Mouse (Mus musculus) midbrain, embryonic 12.5 days (tissue): ENCODE data around the gene Zfand3. TPM values are rescaled to one million over a fixed set of nuclear protein-coding genes. Genes with fewer than 3 reads are reported as not detected.

Experiments used
- ATAC-seq: fragments of 200-750 bp; cut with Nextera tagmentation; 2 replicates; pipeline ENCODE4 v1.8.0; 2017; ENCODE audit warnings: low read depth, moderate TSS enrichment, moderate library complexity; ENCODE audit not compliant: low FRiP score
- H3K27ac ChIP-seq: fragments of 300-500 bp; sonication (generic); replicated peaks from 2 replicates; pipeline ENCODE4 v1.5.1; 2016; ENCODE audit warnings: mild to moderate bottlenecking
- H3K27me3 ChIP-seq: fragments of 300-500 bp; sonication (generic); 2 replicates; pipeline ENCODE4 v1.6.1; 2016; ENCODE audit warnings: mild to moderate bottlenecking
- H3K36me3 ChIP-seq: fragments of 300-500 bp; sonication (generic); 2 replicates; pipeline ENCODE4 v1.6.1; 2016
- H3K4me1 ChIP-seq: fragments of 300-500 bp; sonication (generic); 2 replicates; pipeline ENCODE4 v1.6.1; 2016
- H3K4me2 ChIP-seq: fragments of 300-500 bp; sonication (generic); replicated peaks from 2 replicates; pipeline ENCODE4 v1.6.1; 2016; ENCODE audit warnings: mild to moderate bottlenecking, moderate library complexity
- H3K4me3 ChIP-seq: fragments of 300-500 bp; sonication (generic); 2 replicates; pipeline ENCODE4 v1.5.1; 2016; ENCODE audit warnings: mild to moderate bottlenecking
- H3K9ac ChIP-seq: fragments of 300-500 bp; sonication (generic); replicated peaks from 2 replicates; pipeline ENCODE4 v1.6.1; 2016; ENCODE audit warnings: mild to moderate bottlenecking, moderate library complexity
- H3K9me3 ChIP-seq: fragments of 300-500 bp; sonication (generic); 2 replicates; pipeline ENCODE4 v1.6.1; 2016; ENCODE audit warnings: mild to moderate bottlenecking
- WGBS: fragments of 180-500 bp; shearing (Covaris S2); methylation state at CpG from one replicate; pipeline ENCODE4 v1.1.7; 2016; 5-methylcytosine and 5-hydroxymethylcytosine counted together
- polyA plus RNA-seq: library from polyadenylated mRNA; unstranded; fragments of >200 nt; fragmentation: Nextera tagmentation; extraction: Ambion mirVana; gene quantifications from 2 replicates; pipeline ENCODE4 v1.2.1, GENCODE M21; 2016

Zfand3 gene
- polyA plus RNA-seq, 1 experiment from 2014 or later: 91.5 TPM

- H3K9ac ChIP-seq: no peak overlapping the region
- H3K4me3 ChIP-seq: no peak overlapping the region
- no peak overlapping the region for H3K27ac ChIP-seq
- H3K9me3 ChIP-seq: no peaks in the 10 kb centered on the region
- H3K36me3 ChIP-seq: no peaks in the 10 kb centered on the region
- no peak overlapping the region for H3K4me2 ChIP-seq
- WGBS: 91% methylated on average over 7 of the region's 7 CpGs
- ATAC-seq: no peak
- peaks cover 27% of the 10 kb centered on the region for H3K4me1 ChIP-seq
- no peaks in the 10 kb centered on the region for H3K27me3 ChIP-seq
Measured at GRCm38 (mm10) chr17:30243540-30243939, 239.0 kb downstream of the Zfand3 start.

GRCm38 (mm10) chr17:30244651-30245307 is 240.2 kb downstream of the Zfand3 start:
- H3K36me3 ChIP-seq: no peaks in the 10 kb centered on the region
- no peak overlapping the region for H3K4me2 ChIP-seq
- H3K4me1 ChIP-seq: peaks cover 27% of the 10 kb centered on the region
- H3K9ac ChIP-seq: no peak overlapping the region
- no peak for ATAC-seq
- no peaks in the 10 kb centered on the region for H3K9me3 ChIP-seq
- 74% methylated on average over 14 of the region's 14 CpGs for WGBS
- H3K27ac ChIP-seq: 0 out of 2 replicates have a peak overlapping the region, but pooled peaks have one; percentile 22
- no peak overlapping the region for H3K4me3 ChIP-seq
- no peaks in the 10 kb centered on the region for H3K27me3 ChIP-seq

GRCm38 (mm10) chr17:30245308-30245706 is 240.8 kb downstream of the Zfand3 start:
- Histone ChIP-seq H3K36me3 (no peaks in the 10 kb centered on the region), H3K9ac (no peak overlapping the region), H3K27me3 (no peaks in the 10 kb centered on the region), H3K27ac (no peak overlapping the region), H3K4me2 (no peak overlapping the region), H3K9me3 (no peaks in the 10 kb centered on the region), H3K4me1 (peaks cover 30% of the 10 kb centered on the region), H3K4me3 (no peak overlapping the region)
- WGBS: 79% methylated on average over 10 of the region's 10 CpGs
- no peak for ATAC-seq

- peaks cover 38% of the 10 kb centered on the region for H3K4me1 ChIP-seq
- H3K36me3 ChIP-seq: no peaks in the 10 kb centered on the region
- no peaks in the 10 kb centered on the region for H3K9me3 ChIP-seq
- H3K27ac ChIP-seq: no peak overlapping the region
- H3K4me3 ChIP-seq: no peak overlapping the region
- no peaks in the 10 kb centered on the region for H3K27me3 ChIP-seq
- H3K9ac ChIP-seq: no peak overlapping the region
- ATAC-seq: no peak
- 36% methylated on average over 4 of the region's 5 CpGs for WGBS
- H3K4me2 ChIP-seq: no peak overlapping the region
Measured at GRCm38 (mm10) chr17:30253028-30253427, 248.5 kb downstream of the Zfand3 start.

- Histone ChIP-seq H3K4me2 (no peak overlapping the region), H3K36me3 (no peaks in the 10 kb centered on the region), H3K4me1 (peaks cover 40% of the 10 kb centered on the region), H3K9me3 (no peaks in the 10 kb centered on the region), H3K27me3 (no peaks in the 10 kb centered on the region), H3K9ac (no peak overlapping the region), H3K4me3 (no peak overlapping the region), H3K27ac (no peak overlapping the region)
- no peak for ATAC-seq
- WGBS: 45% methylated on average over 7 of the region's 7 CpGs
Measured at GRCm38 (mm10) chr17:30253924-30254323, 249.4 kb downstream of the Zfand3 start.

- peaks cover 49% of the 10 kb centered on the region for H3K4me1 ChIP-seq
- ATAC-seq: no peak
- H3K27ac ChIP-seq: peak overlapping the region; percentile 25; the same call in 1 of the 2 replicates
- WGBS: 69% methylated on average over 8 of the region's 8 CpGs
- H3K9me3 ChIP-seq: no peaks in the 10 kb centered on the region
- H3K4me3 ChIP-seq: no peak overlapping the region
- no peaks in the 10 kb centered on the region for H3K36me3 ChIP-seq
- 0 out of 2 replicates have a peak overlapping the region, but pooled peaks have one; percentile 15 for H3K9ac ChIP-seq
- H3K4me2 ChIP-seq: no peak overlapping the region
- H3K27me3 ChIP-seq: no peaks in the 10 kb centered on the region
Measured at GRCm38 (mm10) chr17:30255928-30256560, 251.5 kb downstream of the Zfand3 start.

- no peaks in the 10 kb centered on the region for H3K9me3 ChIP-seq
- no peaks in the 10 kb centered on the region for H3K27me3 ChIP-seq
- H3K9ac ChIP-seq: no peak overlapping the region
- 77% methylated on average over 4 of the region's 4 CpGs for WGBS
- no peak for ATAC-seq
- H3K27ac ChIP-seq: no peak overlapping the region
- H3K36me3 ChIP-seq: no peaks in the 10 kb centered on the region
- H3K4me2 ChIP-seq: no peak overlapping the region
- no peak overlapping the region for H3K4me3 ChIP-seq
- H3K4me1 ChIP-seq: peaks cover 74% of the 10 kb centered on the region
Measured at GRCm38 (mm10) chr17:30258480-30258879, 253.9 kb downstream of the Zfand3 start.

- ATAC-seq: no peak
- H3K27me3 ChIP-seq: no peaks in the 10 kb centered on the region
- peaks cover 70% of the 10 kb centered on the region for H3K4me1 ChIP-seq
- 74% methylated on average over 6 of the region's 6 CpGs for WGBS
- H3K4me2 ChIP-seq: no peak overlapping the region
- H3K9me3 ChIP-seq: no peaks in the 10 kb centered on the region
- no peaks in the 10 kb centered on the region for H3K36me3 ChIP-seq
- no peak overlapping the region for H3K4me3 ChIP-seq
- H3K27ac ChIP-seq: no peak overlapping the region
- no peak overlapping the region for H3K9ac ChIP-seq
Measured at GRCm38 (mm10) chr17:30259938-30260337, 255.4 kb downstream of the Zfand3 start.

Other genes with a start within 250 kb of the Zfand3 start
- gene Mdga1, start 34.6 kb upstream of the Zfand3 start, polyA plus RNA-seq: 13.1 and 21.4 TPM in 2 replicates